Mouse (Mus musculus) layer of hippocampus, postnatal 25 days (tissue): Measurements from ENCODE around the gene Ptov1. TPM values are rescaled to one million over a fixed set of nuclear protein-coding genes. Genes with fewer than 3 reads are reported as not detected.

Source experiments
- DNase-seq, 2 experiments: peaks; one replicate each; pipeline ENCODE4 v3.0.0; 2022; ENCODE audit warnings: mixed read lengths in 2 of 2, low spot score in 1 of 2; ENCODE audit errors: extremely low spot score in 1 of 2
- total RNA-seq, 2 experiments: library from RNA; stranded (reverse); gene quantifications; 2 replicates each; pipeline ENCODE4 v1.2.3; 2021

The Ptov1 gene
- 100 to 1,000 TPM; 311 to 358 TPM for total RNA-seq

- DNase-seq = peak; percentile 81
Measured at GRCm38 (mm10) chr7:44869697-44870528, at the start of gene Ptov1. Gene Ptov1, minus strand, starts transcription at chr7:44869788.

DNA sequence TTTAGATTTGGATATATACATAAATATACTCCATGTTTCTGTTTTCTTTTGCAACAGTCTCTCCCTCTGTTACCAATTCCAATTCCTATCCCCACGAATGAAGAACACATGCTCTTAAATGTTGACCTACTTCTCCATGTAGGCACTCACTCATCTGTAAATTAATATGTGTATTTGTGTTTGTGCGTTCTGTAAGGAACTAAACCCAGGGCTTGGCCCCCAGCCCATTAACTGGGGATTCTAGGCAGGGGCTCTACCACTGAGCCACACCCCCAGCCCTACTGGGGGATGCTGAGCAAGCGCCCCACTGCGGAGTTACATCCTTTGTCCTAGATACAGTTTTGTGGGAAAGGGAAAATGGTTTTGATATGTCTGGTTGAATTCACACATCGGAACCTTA is 49.5 kb upstream of the Ptov1 start:
- no peak for DNase-seq

GRCm38 (mm10) chr7:44918219-44918618 is 48.6 kb upstream of the Ptov1 start:
- peak in 1 of 2 experiments; percentile 6 for DNase-seq

DNA sequence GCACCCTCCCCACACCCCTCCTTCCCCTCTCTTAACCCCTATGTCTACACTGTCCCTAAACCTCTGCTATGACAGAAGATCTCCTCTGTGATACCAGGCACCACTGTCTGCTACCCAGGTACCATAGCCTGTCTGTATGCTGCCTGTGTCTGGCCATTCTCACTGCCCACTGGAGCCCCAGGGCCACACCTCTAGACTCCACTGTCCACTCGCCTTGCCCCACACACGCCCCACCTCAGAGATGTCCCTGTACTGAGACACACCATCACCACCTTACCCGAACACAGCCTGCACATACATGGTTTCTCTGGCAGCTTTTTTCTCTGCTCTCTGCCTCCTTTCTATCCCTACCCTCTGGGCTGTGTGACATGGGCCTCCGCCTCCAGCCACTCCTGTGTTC is 47.3 kb upstream of the Ptov1 start:
- DNase-seq = no peak

DNA sequence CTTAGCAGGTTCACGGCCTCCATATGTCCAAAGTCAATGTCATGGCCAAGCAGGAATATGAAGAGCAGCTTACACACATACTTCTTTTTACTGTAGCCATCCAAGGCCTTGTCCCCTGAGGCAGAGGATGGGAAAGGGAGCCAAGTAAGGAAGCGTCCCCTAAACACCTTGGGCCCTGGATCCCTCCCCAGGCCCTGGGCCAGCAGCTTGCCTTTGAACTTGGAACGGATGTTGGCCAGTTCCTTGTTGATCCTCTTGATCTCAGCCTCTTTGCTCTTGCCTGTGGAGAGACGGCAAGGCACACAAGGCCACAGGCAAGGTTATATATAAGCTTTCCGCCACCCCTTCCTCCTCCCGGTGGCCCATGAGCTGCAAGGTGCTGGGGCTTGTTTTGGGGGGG is 46.6 kb upstream of the Ptov1 start:
- no peak for DNase-seq

DNA sequence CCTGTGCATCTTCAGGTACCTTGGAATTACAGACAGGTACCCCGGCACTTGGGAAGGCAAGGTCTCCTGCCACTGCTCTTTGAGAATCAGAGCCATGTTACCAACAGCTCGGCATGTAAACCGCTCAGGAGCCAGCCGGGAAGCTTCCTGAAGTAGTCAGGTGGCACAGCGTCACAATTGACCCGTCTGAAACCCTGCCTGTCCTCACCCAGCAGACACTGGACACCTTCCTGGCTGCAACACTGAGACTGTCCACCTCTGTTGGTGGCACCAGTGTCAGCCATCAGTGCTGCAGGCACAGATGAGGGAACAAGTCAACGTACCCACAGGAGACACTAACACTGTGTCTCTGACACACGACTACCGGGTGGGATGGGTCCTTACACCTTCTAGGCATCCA is 45.7 kb upstream of the Ptov1 start:
- no peak for DNase-seq

DNA sequence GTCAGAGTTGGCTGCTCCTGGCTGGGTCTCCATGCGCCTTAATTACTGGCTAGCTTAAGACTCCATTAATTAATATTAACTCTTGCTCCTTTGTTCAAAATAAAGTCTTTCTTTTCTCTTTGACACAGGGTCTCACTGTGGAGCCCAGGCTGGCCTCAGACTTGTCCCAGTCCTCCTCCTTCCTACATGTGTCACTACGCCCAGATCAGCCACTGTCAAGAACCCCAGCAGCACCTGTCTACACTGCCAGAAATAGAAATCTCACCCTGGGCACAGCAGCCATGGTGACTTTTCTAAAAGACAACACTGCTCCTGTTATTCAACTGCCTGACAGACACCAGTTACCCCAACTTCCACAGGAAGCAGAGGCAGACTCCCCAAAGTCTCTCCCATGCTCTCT is 44.8 kb upstream of the Ptov1 start:
- no peak for DNase-seq

DNA sequence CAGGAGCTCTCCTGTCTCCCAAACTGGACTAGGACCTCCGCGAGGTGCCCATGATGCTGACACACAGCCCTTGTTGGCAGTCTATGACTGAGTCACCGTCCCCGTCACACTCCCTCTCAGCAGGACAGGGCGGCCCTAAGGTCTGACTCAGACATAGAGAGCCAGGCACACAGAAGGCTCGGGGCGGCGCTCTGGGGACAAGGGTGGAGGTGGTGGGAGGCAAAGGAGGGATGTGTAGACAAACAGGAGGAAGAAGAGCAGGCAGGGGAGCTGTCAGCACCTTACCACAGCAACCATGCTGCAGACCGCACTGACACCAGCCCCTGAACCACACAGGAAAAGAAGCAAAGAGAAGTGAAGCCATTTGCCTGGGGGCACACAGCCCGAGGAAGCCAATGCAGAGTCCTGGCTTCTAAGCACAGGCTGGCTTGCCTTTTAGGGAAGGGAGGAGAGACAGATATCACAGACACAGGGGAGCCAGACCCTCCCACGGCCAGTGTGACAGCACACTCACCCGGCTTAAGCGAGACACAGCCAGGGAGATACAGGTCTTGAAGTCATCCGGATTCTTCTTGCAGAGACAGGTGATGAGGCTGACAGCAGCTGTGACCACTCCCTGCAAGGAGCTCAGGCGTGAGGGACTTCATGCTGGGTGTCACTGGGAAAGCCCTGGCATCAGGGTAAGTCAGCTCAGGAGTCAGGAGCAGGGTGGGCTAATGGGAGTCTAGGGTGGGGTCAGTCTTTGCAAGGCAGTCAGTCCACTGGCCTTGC is 39.3 kb upstream of the Ptov1 start:
- no peak for DNase-seq

DNA sequence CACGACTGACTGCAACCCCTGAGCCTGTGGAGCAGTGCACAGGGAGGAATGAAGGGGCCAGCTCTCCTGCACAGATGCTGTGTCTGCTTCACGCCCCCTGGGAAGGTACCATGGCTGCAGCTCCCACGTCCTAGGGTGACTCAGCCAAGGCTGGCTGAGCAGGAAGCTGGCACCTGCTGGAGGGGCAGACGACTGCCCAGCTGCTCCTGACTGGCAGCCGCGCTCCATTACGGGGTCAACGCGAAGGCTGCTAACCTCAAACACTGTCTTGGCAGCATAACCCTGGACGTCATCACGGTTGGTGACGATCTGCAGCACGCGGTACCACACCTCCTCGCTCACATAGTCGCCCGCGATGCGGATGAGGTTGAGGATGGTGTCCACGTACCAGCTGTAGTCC is 35.8 kb upstream of the Ptov1 start:
- DNase-seq = no peak

GRCm38 (mm10) chr7:44901230-44901722 is 31.7 kb upstream of the Ptov1 start:
- no peak for DNase-seq

DNA sequence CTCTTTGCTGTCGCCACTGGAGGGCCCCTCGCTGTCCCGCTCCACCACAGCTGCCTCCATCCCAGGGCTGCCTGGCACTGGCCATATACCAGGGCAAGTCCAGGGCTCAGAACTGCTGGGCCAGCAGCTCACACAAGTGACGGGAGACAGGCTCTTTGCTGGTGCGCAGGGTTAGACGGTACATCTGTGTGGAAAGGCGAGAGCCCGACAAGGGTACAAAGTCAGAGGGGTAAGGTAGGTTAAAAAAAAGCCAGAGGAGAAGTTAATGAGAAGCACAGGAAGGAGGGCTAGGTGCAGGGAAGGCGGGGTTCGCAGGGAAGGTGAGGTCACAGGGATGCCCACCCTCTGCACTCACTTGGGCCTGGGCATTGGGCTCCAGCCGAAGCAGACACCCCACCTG is 31.0 kb upstream of the Ptov1 start:
- no peak for DNase-seq

- DNase-seq = no peak
Measured at GRCm38 (mm10) chr7:44898607-44899006, 29.0 kb upstream of the Ptov1 start.

GRCm38 (mm10) chr7:44896499-44896898 is 26.9 kb upstream of the Ptov1 start:
- DNase-seq = no peak

GRCm38 (mm10) chr7:44895593-44896434 is 26.2 kb upstream of the Ptov1 start, which contains the start of gene Fuz:
Gene Fuz, plus strand, starts transcription at chr7:44896079.
- peak; percentile 76 to 88 for DNase-seq

DNA sequence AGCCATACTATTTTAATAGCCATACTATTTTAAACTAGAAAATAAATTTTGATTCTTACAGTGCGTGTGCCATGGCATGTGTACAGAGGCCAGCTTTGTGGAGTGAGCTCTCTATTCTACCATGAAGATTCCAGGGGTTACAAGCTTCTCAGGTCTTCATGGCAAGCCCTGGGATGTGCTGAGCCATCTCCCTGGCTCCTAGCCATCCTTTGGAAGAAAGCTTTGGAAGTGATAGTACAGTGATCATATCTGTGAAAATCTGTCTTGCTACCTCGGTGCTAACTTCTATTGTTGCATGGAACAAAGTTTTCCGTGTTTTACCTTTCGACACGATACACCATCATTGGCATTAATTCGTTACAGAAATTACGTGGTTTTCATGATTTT is 25.6 kb upstream of the Ptov1 start:
- no peak for DNase-seq

DNA sequence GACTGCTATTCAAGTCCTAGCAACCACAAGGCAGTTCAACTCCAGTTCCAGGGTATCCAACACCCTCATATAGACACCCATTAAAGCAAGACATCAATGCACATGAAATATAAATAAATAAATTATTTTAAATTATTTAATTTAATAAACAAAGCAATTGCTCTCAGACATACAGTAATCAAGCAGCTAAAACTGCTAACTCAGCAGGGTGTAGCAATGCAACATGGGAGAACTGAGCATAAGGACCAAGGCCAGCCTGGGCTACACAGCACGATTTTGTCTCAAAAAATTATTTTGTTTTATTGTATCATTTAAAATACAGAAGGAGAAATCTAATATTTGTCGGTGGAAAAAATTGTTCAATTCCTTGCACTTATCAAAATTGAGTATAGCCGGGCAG is 24.6 kb upstream of the Ptov1 start:
- DNase-seq = no peak

DNA sequence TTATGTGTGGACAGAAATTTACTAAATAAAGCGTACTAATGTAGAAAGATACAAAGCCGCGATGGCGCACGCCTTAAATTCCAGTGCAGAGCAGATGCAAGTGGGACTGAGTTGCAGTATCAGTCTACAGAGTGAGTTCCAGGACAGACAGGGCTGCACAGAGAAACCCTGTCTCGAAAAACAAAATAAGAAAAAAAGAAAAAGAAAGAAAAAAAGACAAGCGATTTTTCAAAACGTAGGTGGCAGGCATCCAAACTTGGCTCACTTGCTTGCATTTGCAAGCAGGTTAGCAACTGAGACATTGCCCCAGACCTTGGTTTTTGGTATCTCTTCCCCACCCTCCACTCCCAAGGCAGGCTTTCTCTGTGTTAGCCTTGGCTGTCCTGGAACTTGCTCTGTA is 23.6 kb upstream of the Ptov1 start:
- DNase-seq = no peak

GRCm38 (mm10) chr7:44892276-44892921 is 22.8 kb upstream of the Ptov1 start, which contains the start of gene Med25:
Gene Med25, minus strand, starts transcription at chr7:44892712.
- peak; percentile 76 to 89 for DNase-seq

- no peak for DNase-seq
Measured at GRCm38 (mm10) chr7:44891611-44892010, 22.0 kb upstream of the Ptov1 start.

GRCm38 (mm10) chr7:44890737-44891136 is 21.1 kb upstream of the Ptov1 start:
- no peak for DNase-seq
